Mouse (Mus musculus) thymus, postnatal 0 days (tissue): ENCODE measurements at regions not wholly inside any gene's neighbourhood (a gene's known extent, or its start where the extent isn't known, plus 50 kb on each side); places are given as distances from the start of the nearest gene placed in this dataset.

ENCODE experiments used
- DNase-seq: peaks from one replicate; pipeline ENCODE4 v3.0.0-alpha.2; 2015; ENCODE audit warnings: low spot score

DNA sequence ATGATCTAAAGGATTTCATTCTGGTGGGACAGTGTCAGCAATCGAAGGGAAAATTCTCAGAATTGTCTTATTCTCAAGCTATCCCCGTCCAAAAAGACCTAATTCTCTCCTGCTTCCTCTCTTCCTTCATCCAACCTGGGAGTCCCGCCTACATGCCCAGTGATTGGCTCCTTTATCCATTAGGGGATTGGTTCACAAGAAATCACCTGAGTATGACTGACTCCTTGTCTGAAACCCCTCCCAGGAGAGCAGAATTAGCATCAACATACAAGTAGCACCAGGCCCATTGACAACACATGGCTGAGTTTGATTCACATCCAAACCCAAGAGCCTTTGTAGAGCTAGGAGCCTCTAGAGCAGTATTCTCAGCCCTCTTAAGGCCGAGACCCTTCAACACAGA, 148.9 kb downstream of the Zfp706 start:
- DNase-seq: no peak

GRCm38 (mm10) chr15:36857622-36858021, 150.0 kb downstream of the Zfp706 start:
- DNase-seq: no peak

GRCm38 (mm10) chr15:36855550-36856131, 151.9 kb downstream of the Zfp706 start:
- DNase-seq: peak; percentile 13

- no peak for DNase-seq
These were observed 152.7 kb downstream of the Zfp706 start for GRCm38 (mm10) chr15:36854900-36855321.

DNA sequence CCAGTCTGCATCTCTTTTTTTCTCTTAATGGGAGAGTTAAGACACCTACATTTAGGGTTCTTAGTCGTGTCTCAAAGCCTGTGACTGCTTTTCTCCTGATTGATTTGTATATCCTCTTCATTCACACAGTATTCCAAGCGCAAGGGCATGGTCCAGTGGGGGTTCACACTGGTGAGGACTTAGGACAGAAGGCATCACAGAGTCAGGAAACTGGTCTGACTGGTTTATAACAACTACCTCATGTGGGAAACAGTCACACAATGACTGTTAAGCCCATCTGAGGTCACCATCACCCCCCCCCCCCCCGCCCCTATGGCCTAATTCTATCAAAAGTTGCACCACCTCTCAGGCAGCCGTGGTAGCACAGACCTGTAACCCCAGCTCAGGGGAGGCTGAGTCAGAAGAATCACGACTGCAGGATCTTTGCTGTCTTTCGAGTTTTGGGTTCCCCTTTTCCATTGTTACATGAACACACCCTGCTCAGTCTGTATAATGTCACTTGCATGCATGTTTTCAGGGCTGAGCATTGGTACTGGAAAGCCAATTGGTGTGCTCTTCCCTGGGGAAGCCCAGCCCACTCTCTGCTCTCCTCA, 155.2 kb downstream of the Zfp706 start:
- no peak for DNase-seq

DNA sequence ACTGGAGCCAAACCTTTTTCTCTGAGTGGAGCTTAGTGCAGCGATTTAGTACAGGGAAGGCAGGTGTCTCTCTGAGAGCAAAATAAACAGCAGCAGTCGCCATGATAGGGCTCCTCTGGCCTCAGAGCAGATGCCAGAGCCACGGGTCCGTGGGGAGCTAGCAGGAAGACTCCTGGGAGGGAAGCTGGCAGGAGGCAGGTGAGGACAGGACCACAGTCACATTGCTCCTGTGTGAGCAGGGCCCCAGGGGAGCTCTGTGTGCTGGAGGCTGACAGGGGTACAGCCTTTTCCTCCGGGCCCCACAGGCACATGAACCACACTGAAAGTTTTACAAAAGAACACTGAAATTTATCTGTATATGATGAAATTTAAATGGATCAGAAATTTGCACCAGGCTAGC, 159.3 kb downstream of the Zfp706 start:
- no peak for DNase-seq

- DNase-seq: no peak
These were observed 160.8 kb downstream of the Zfp706 start for GRCm38 (mm10) chr15:36846806-36847205.
